Mouse (Mus musculus): ENCODE results near the gene Plekha7. TPM values are rescaled to one million over a fixed set of nuclear protein-coding genes. Genes with fewer than 3 reads are reported as not detected.
A peak's percentile ranks its signal among the peaks of the same experiment; 100 is the strongest.

Plekha7 gene
- polyA plus RNA-seq, 1 experiment = 24.4 TPM

- DNase-seq = no peak
- no peaks in the 10 kb centered on the region for H3K27me3 ChIP-seq (ENCODE audit: control insufficient read depth, insufficient read depth, low read length)
- TF ChIP-seq CTCF (IDR thresholded peaks at IDR 0.05; ENCODE audit: borderline replicate concordance, control insufficient read depth, extremely low read depth, insufficient read depth, low read length, poor library complexity) = 0 out of 2 replicates have a peak, but pooled peaks have one; percentile 22
- no peak for TF ChIP-seq POLR2A (IDR thresholded peaks at IDR 0.05; ENCODE audit: control insufficient read depth, extremely low read depth, insufficient read depth, low read length, poor library complexity)
- H3K36me3 ChIP-seq (ENCODE audit: control insufficient read depth, insufficient read depth, low read length) = no peaks in the 10 kb centered on the region
- 31% methylated on average over 15 of the region's 15 CpGs for WGBS
- H3K4me1 ChIP-seq (replicated peaks; ENCODE audit: control insufficient read depth, insufficient read depth, low read length) = peaks cover 8% of the 10 kb centered on the region; the same call in 1 of the 2 replicates
- no peak overlapping the region for H3K27ac ChIP-seq (ENCODE audit: control insufficient read depth, insufficient read depth, low read length)
- no peak overlapping the region for H3K4me3 ChIP-seq (ENCODE audit: control insufficient read depth, insufficient read depth, low read length)
These were observed 61.3 kb downstream of the Plekha7 start for GRCm38 (mm10) chr7:116246696-116247376.

GRCm38 (mm10) chr7:116245815-116246695 is 62.1 kb downstream of the Plekha7 start:
- WGBS = 47% methylated on average over 15 of the region's 15 CpGs
- no peak overlapping the region for H3K4me3 ChIP-seq (ENCODE audit: control insufficient read depth, insufficient read depth, low read length)

GRCm38 (mm10) chr7:116244302-116245165 is 63.6 kb downstream of the Plekha7 start:
- H3K27ac ChIP-seq (ENCODE audit: control insufficient read depth, insufficient read depth, low read length) = no peak overlapping the region
- 91% methylated on average over 7 of the region's 7 CpGs for WGBS

More at GRCm38 (mm10) chr7:116245815-116246695, 62.1 kb downstream of the Plekha7 start:
- Histone ChIP-seq H3K4me1 (replicated peaks; ENCODE audit: control insufficient read depth, insufficient read depth, low read length) (peaks cover 8% of the 10 kb centered on the region; the same call in 1 of the 2 replicates), H3K27ac (ENCODE audit: control insufficient read depth, insufficient read depth, low read length) (no peak overlapping the region), H3K27me3 (ENCODE audit: control insufficient read depth, insufficient read depth, low read length) (no peaks in the 10 kb centered on the region), H3K36me3 (ENCODE audit: control insufficient read depth, insufficient read depth, low read length) (no peaks in the 10 kb centered on the region)
- TF ChIP-seq CTCF (IDR thresholded peaks at IDR 0.05; ENCODE audit: borderline replicate concordance, control insufficient read depth, extremely low read depth, insufficient read depth, low read length, poor library complexity) = no peak
- no peak for TF ChIP-seq POLR2A (IDR thresholded peaks at IDR 0.05; ENCODE audit: control insufficient read depth, extremely low read depth, insufficient read depth, low read length, poor library complexity)
- DNase-seq = no peak

GRCm38 (mm10) chr7:116242810-116243209 is 65.4 kb downstream of the Plekha7 start:
- no peak for TF ChIP-seq POLR2A (IDR thresholded peaks at IDR 0.05; ENCODE audit: control insufficient read depth, extremely low read depth, insufficient read depth, low read length, poor library complexity)
- TF ChIP-seq CTCF (IDR thresholded peaks at IDR 0.05; ENCODE audit: borderline replicate concordance, control insufficient read depth, extremely low read depth, insufficient read depth, low read length, poor library complexity) = no peak
- Histone ChIP-seq H3K27me3 (ENCODE audit: control insufficient read depth, insufficient read depth, low read length) (no peaks in the 10 kb centered on the region), H3K36me3 (ENCODE audit: control insufficient read depth, insufficient read depth, low read length) (no peaks in the 10 kb centered on the region), H3K4me1 (replicated peaks; ENCODE audit: control insufficient read depth, insufficient read depth, low read length) (peaks cover 15% of the 10 kb centered on the region), H3K4me3 (ENCODE audit: control insufficient read depth, insufficient read depth, low read length) (no peak overlapping the region), H3K27ac (ENCODE audit: control insufficient read depth, insufficient read depth, low read length) (no peak overlapping the region)
- 92% methylated on average over 3 of the region's 3 CpGs for WGBS
- no peak for DNase-seq

More at GRCm38 (mm10) chr7:116244302-116245165, 63.6 kb downstream of the Plekha7 start:
- no peak for DNase-seq
- H3K36me3 ChIP-seq (ENCODE audit: control insufficient read depth, insufficient read depth, low read length) = no peaks in the 10 kb centered on the region
- peaks cover 8% of the 10 kb centered on the region; the same call in 1 of the 2 replicates for H3K4me1 ChIP-seq (replicated peaks; ENCODE audit: control insufficient read depth, insufficient read depth, low read length)
- H3K4me3 ChIP-seq (ENCODE audit: control insufficient read depth, insufficient read depth, low read length) = no peak overlapping the region
- H3K27me3 ChIP-seq (ENCODE audit: control insufficient read depth, insufficient read depth, low read length) = no peaks in the 10 kb centered on the region
- TF ChIP-seq POLR2A (IDR thresholded peaks at IDR 0.05; ENCODE audit: control insufficient read depth, extremely low read depth, insufficient read depth, low read length, poor library complexity) = no peak
- no peak for TF ChIP-seq CTCF (IDR thresholded peaks at IDR 0.05; ENCODE audit: borderline replicate concordance, control insufficient read depth, extremely low read depth, insufficient read depth, low read length, poor library complexity)

- H3K4me1 ChIP-seq (replicated peaks; ENCODE audit: control insufficient read depth, insufficient read depth, low read length) = peaks cover 21% of the 10 kb centered on the region
- WGBS = 80% methylated on average over 7 of the region's 7 CpGs
- H3K4me3 ChIP-seq (ENCODE audit: control insufficient read depth, insufficient read depth, low read length) = no peak overlapping the region
- no peaks in the 10 kb centered on the region for H3K27me3 ChIP-seq (ENCODE audit: control insufficient read depth, insufficient read depth, low read length)
- TF ChIP-seq CTCF (IDR thresholded peaks at IDR 0.05; ENCODE audit: borderline replicate concordance, control insufficient read depth, extremely low read depth, insufficient read depth, low read length, poor library complexity) (no peak), POLR2A (IDR thresholded peaks at IDR 0.05; ENCODE audit: control insufficient read depth, extremely low read depth, insufficient read depth, low read length, poor library complexity) (no peak)
- no peak overlapping the region for H3K27ac ChIP-seq (ENCODE audit: control insufficient read depth, insufficient read depth, low read length)
- no peaks in the 10 kb centered on the region for H3K36me3 ChIP-seq (ENCODE audit: control insufficient read depth, insufficient read depth, low read length)
- DNase-seq = no peak
These were observed 66.6 kb downstream of the Plekha7 start for GRCm38 (mm10) chr7:116241601-116242000.

All from thymus, adult 2 months (tissue).